Mouse (Mus musculus): Measurements from ENCODE around the gene Pik3r5. TPM values are rescaled to one million over a fixed set of nuclear protein-coding genes. Genes with fewer than 3 reads are reported as not detected.
A peak's percentile ranks its signal among the peaks of the same experiment; 100 is the strongest.

Gene Pik3r5
- polyA plus RNA-seq, 2 experiments: 0.46 to 0.66 TPM

DNA sequence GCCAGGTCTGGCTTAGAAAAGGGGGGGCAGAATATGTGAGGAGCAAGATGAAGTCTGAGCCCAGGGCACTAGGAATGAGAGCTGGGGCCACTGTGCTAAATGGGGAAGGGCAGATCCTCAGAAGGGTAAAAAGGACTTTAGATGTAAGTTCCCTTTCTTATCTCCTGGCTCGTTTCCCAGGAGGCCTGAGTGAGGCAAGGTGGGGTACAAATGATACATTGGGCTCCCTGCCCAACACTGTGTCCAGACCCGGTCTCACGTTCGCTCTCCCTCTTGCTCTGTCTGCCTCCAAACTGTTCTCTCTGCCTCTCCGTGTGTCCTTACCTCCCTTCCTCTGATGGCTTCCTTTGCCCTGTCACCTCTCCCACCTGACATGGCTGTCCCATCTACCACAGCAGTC, 61.8 kb downstream of the Pik3r5 start:
- Histone ChIP-seq H3K4me2 (ENCODE audit: low read depth) (no peak overlapping the region), H3K9ac (replicated peaks) (no peak overlapping the region), H3K27ac (no peak overlapping the region), H3K27me3 (ENCODE audit: control insufficient read depth, insufficient read depth, low read length) (no peaks in the 10 kb centered on the region), H3K4me1 (replicated peaks; ENCODE audit: control insufficient read depth in 2 of 2, insufficient read depth in 2 of 2, low read length in 1 of 2) (no peaks in the 10 kb centered on the region), H3K36me3 (replicated peaks; ENCODE audit: control insufficient read depth, insufficient read depth, low read depth) (no peaks in the 10 kb centered on the region), H3K4me3 (ENCODE audit: insufficient read depth in 1 of 2, low read depth in 2 of 2, low read length in 2 of 2) (no peak overlapping the region), H3K9me3 (ENCODE audit: control insufficient read depth, low read length) (no peaks in the 10 kb centered on the region)
- no peak for DNase-seq (ENCODE audit: low read depth in 3 of 3, low spot score in 3 of 3)
- ATAC-seq (ENCODE audit: insufficient read depth): no peak
- TF ChIP-seq EP300 (IDR thresholded peaks at IDR 0.05; ENCODE audit: low read depth) (no peak), CTCF (IDR thresholded peaks at IDR 0.05; ENCODE audit: low read depth) (no peak)
- WGBS (ENCODE audit: insufficient replicate concordance): 59% methylated on average over 5 of the region's 5 CpGs

DNA sequence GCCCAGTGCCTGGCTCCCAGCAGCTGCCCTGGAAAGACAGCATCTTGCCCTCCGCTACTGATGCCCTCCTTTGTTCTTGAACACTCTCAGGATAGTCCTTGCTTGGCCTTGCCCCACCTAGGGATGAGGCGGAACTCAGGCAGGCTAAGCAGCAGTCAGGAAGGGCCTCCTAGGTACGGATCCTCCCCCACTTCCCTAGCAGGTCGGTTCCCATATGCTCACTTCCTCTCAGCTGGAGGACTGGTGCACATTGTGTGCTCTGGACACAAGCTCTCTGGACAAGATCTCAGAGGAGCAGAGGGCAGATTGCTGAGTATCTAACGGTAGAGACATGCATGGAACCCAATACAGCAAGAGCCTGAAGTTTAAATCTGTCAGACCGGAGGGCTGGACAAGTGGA, 65.2 kb downstream of the Pik3r5 start:
- Histone ChIP-seq H3K27ac (no peak overlapping the region), H3K27me3 (ENCODE audit: control insufficient read depth, insufficient read depth, low read length) (no peaks in the 10 kb centered on the region), H3K9ac (replicated peaks) (no peak overlapping the region), H3K4me3 (ENCODE audit: insufficient read depth in 1 of 2, low read depth in 2 of 2, low read length in 2 of 2) (no peak overlapping the region), H3K4me2 (ENCODE audit: low read depth) (no peak overlapping the region), H3K9me3 (ENCODE audit: control insufficient read depth, low read length) (no peaks in the 10 kb centered on the region), H3K4me1 (replicated peaks; ENCODE audit: control insufficient read depth in 2 of 2, insufficient read depth in 2 of 2, low read length in 1 of 2) (peaks cover 0 to 6% of the 10 kb centered on the region in 2 experiments; a peak in 2 of 4 replicates), H3K36me3 (replicated peaks; ENCODE audit: control insufficient read depth, insufficient read depth, low read depth) (no peaks in the 10 kb centered on the region)
- DNase-seq (ENCODE audit: low read depth in 3 of 3, low spot score in 3 of 3) (no peak), ATAC-seq (ENCODE audit: insufficient read depth) (no peak)
- no peak for TF ChIP-seq CTCF (IDR thresholded peaks at IDR 0.05; ENCODE audit: low read depth)
- no peak for TF ChIP-seq EP300 (IDR thresholded peaks at IDR 0.05; ENCODE audit: low read depth)
- 38% methylated on average over 6 of the region's 6 CpGs for WGBS (ENCODE audit: insufficient replicate concordance)

DNA sequence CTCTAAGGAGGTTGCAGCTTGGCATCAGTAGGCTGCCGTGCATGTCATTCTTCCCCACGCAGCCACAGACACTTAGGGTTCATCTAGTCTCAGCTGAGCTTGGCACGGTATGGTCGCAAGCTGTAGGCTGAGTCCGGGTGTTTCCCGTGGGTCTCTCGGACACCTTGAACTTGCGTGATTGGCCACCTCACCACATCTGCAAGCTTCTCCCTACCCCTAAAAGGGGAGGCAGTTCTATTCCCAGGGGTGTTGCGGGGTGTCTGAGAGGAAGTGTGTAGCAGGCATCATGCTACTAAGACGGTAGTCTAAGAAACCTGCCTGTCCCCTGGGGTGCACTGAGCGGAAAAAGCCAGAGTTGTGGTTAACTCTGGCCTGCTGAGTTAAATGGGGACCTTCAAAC, 66.6 kb downstream of the Pik3r5 start:
- WGBS (ENCODE audit: insufficient replicate concordance): 63% methylated on average over 11 of the region's 11 CpGs
- H3K9me3 ChIP-seq (ENCODE audit: control insufficient read depth, low read length): no peaks in the 10 kb centered on the region
- no peaks in the 10 kb centered on the region for H3K36me3 ChIP-seq (replicated peaks; ENCODE audit: control insufficient read depth, insufficient read depth, low read depth)
- ATAC-seq (ENCODE audit: insufficient read depth) (no peak), DNase-seq (ENCODE audit: low read depth in 3 of 3, low spot score in 3 of 3) (no peak)
- no peak overlapping the region for H3K9ac ChIP-seq (replicated peaks)
- no peak overlapping the region for H3K4me3 ChIP-seq (ENCODE audit: insufficient read depth in 1 of 2, low read depth in 2 of 2, low read length in 2 of 2)
- peaks cover 0 to 6% of the 10 kb centered on the region in 2 experiments; a peak in 2 of 4 replicates for H3K4me1 ChIP-seq (replicated peaks; ENCODE audit: control insufficient read depth in 2 of 2, insufficient read depth in 2 of 2, low read length in 1 of 2)
- no peak overlapping the region for H3K4me2 ChIP-seq (ENCODE audit: low read depth)
- H3K27ac ChIP-seq: no peak overlapping the region
- TF ChIP-seq CTCF (IDR thresholded peaks at IDR 0.05; ENCODE audit: low read depth) (no peak), EP300 (IDR thresholded peaks at IDR 0.05; ENCODE audit: low read depth) (no peak)
- H3K27me3 ChIP-seq (ENCODE audit: control insufficient read depth, insufficient read depth, low read length): peaks cover 3% of the 10 kb centered on the region; the same call in 1 of the 2 replicates

DNA sequence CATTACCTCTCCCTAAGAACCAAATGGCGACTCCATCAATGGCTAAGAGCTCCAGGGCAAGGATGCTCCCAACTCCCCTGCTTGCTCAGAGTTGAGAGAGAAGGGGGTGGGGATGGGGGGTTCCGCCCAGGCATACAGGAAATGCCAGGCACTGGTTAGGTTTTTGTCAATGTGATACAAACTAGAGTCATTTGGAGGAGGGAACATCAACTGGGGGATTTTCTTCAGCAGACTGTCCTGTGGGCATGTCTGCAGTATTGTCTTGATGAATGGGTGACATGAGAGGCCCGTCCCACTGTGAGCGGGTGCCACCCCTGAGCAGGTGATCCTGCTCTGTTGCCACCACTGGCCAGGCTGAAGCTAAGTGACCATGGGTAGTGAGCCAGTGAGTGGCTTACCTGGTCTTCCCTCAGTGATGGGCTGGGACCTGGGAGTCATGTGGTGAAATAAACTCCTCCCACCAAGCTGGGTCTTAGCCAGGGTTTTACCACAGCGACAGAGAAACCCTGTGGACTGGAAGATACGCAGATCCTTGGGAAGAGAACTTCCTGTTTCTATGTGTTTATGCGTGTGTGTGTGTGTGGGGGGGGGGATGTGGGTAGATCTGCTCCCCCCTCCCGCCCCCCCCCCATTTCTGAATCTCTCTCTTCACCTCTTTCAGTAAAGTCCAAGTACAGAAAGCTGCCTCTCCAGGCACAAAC, 67.2 kb downstream of the Pik3r5 start:
- Histone ChIP-seq H3K4me2 (ENCODE audit: low read depth) (no peak overlapping the region), H3K9me3 (ENCODE audit: control insufficient read depth, low read length) (no peaks in the 10 kb centered on the region), H3K9ac (replicated peaks) (no peak overlapping the region), H3K4me3 (ENCODE audit: insufficient read depth in 1 of 2, low read depth in 2 of 2, low read length in 2 of 2) (no peak overlapping the region), H3K27me3 (ENCODE audit: control insufficient read depth, insufficient read depth, low read length) (peaks cover 3% of the 10 kb centered on the region; the same call in 1 of the 2 replicates), H3K27ac (no peak overlapping the region), H3K36me3 (replicated peaks; ENCODE audit: control insufficient read depth, insufficient read depth, low read depth) (no peaks in the 10 kb centered on the region), H3K4me1 (replicated peaks; ENCODE audit: control insufficient read depth in 2 of 2, insufficient read depth in 2 of 2, low read length in 1 of 2) (peaks cover 0 to 6% of the 10 kb centered on the region in 2 experiments; a peak in 2 of 4 replicates)
- no peak for TF ChIP-seq EP300 (IDR thresholded peaks at IDR 0.05; ENCODE audit: low read depth)
- no peak for TF ChIP-seq CTCF (IDR thresholded peaks at IDR 0.05; ENCODE audit: low read depth)
- ATAC-seq (ENCODE audit: insufficient read depth) (no peak), DNase-seq (ENCODE audit: low read depth in 3 of 3, low spot score in 3 of 3) (no peak)
- 41% methylated on average over 8 of the region's 8 CpGs for WGBS (ENCODE audit: insufficient replicate concordance)

DNA sequence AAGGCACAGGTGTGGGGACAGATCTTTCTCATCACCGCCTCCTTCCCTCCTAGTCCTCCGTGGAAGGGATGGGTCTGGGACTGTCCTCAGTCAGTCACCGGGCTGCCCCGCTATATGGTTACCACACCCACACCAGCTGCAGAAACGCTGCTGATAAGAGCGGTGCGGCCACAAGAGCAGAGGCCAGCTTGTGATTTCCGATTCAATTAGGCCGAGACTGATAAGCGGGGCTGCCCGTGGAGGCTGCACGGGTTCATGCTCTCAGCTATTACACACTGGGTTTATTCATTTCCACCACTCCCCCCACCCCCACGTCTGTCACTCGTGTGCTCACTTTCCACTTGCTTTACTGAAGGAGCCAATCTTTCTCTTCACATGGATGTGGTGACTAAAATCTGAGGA, 69.0 kb downstream of the Pik3r5 start:
- TF ChIP-seq EP300 (IDR thresholded peaks at IDR 0.05; ENCODE audit: low read depth): no peak
- no peak for TF ChIP-seq CTCF (IDR thresholded peaks at IDR 0.05; ENCODE audit: low read depth)
- no peaks in the 10 kb centered on the region for H3K36me3 ChIP-seq (replicated peaks; ENCODE audit: control insufficient read depth, insufficient read depth, low read depth)
- ATAC-seq (ENCODE audit: insufficient read depth): 0 out of 2 replicates have a peak, but pooled peaks have one; percentile 11
- peaks cover 0 to 6% of the 10 kb centered on the region in 2 experiments; a peak in 2 of 4 replicates for H3K4me1 ChIP-seq (replicated peaks; ENCODE audit: control insufficient read depth in 2 of 2, insufficient read depth in 2 of 2, low read length in 1 of 2)
- no peak overlapping the region for H3K27ac ChIP-seq
- DNase-seq (ENCODE audit: low read depth in 3 of 3, low spot score in 3 of 3): peak in 2 of 3 experiments; percentile 25 to 37
- WGBS (ENCODE audit: insufficient replicate concordance): 3% methylated on average over 14 of the region's 14 CpGs
- no peaks in the 10 kb centered on the region for H3K9me3 ChIP-seq (ENCODE audit: control insufficient read depth, low read length)
- H3K9ac ChIP-seq (replicated peaks): no peak overlapping the region
- peaks cover 3% of the 10 kb centered on the region; the same call in 1 of the 2 replicates for H3K27me3 ChIP-seq (ENCODE audit: control insufficient read depth, insufficient read depth, low read length)
- no peak overlapping the region for H3K4me2 ChIP-seq (ENCODE audit: low read depth)
- H3K4me3 ChIP-seq (ENCODE audit: insufficient read depth in 1 of 2, low read depth in 2 of 2, low read length in 2 of 2): no peak overlapping the region

Measured in liver, embryonic 14.5 days (tissue).